Mouse (Mus musculus): ENCODE measurements at regions not wholly inside any gene's neighbourhood (a gene's known extent, or its start where the extent isn't known, plus 50 kb on each side); places are given as distances from the start of the nearest gene placed in this dataset.

- DNase-seq (ENCODE audit: extremely low spot score in 1 of 2, low spot score in 1 of 2) = peak in 1 of 2 experiments; percentile 9
These were observed 1235.8 kb downstream of the Pcdh19 start for GRCm38 (mm10) chrX:132452986-132453385.
